10 mouse cellular contexts compared by ENCODE assay signal in the genomic region with DNA sequence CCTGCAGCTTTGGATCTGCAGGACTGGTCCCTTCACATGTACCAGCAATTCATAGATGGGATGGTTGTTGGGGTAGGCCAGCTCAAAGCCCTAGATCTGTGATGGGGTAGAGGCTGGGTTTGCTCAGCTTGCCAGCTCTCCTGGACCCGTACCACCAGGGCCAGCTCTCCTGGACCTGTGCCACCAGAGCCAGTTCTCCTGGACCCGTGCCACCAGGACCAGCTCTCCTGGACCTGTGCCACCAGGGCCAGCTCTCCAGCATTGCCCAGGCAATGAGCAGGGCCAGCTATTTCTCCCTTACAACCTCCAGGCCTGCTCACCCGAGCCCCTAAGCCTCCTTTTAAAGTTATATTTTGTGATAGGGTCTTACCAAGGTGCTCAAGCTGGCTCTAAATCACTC.
DNase-seq lines count a peak whose midpoint lies in the region; ATAC-seq and TF ChIP-seq lines count a peak whose summit lies in the region.
"Had no signal": no experiment of that assay in that cellular context is flagged by ENCODE, and none has a peak within 500 bp of the region (broad histone marks: within the 10 kb centered on the region; RNA-seq: fewer than 3 reads in every experiment).

No protein-coding gene starts in this region.

- 68% methylated on average over 3 of the region's 3 CpGs for WGBS in heart, embryonic 12.5 days
- 55% methylated on average over 3 of the region's 3 CpGs for WGBS in lung, adult 2 months

- H3K27me3 ChIP-seq in heart, embryonic 12.5 days (replicated peaks): no peaks in the 10 kb centered on the region
- H3K27me3 ChIP-seq: CH12.LX had no signal

- H3K9me3 ChIP-seq in heart, embryonic 12.5 days (replicated peaks): no peaks in the 10 kb centered on the region
- H3K9me3 ChIP-seq: heart, embryonic 13.5 days had no signal

- TF ChIP-seq CTCF in lung, adult 2 months (IDR thresholded peaks at IDR 0.05; ENCODE audit: insufficient read depth, low read length): no peak

- H3K4me1 ChIP-seq in heart, embryonic 12.5 days (replicated peaks): no peaks in the 10 kb centered on the region
- H3K4me1 ChIP-seq in lung, adult 2 months (ENCODE audit: control insufficient read depth, insufficient read depth, low read length): no peaks in the 10 kb centered on the region
- H3K4me1 ChIP-seq: heart, embryonic 13.5 days had no signal

- intact Hi-C loops in heart, postnatal 10 days (cut with DNase I): no loop called here

- H3K4me2 ChIP-seq in heart, embryonic 12.5 days: no peak overlapping the region
- H3K4me2 ChIP-seq: heart, embryonic 13.5 days had no signal

- H3K9ac ChIP-seq in heart, embryonic 12.5 days: no peak overlapping the region
- H3K9ac ChIP-seq: heart, embryonic 13.5 days had no signal

- no peaks in the 10 kb centered on the region for H3K36me3 ChIP-seq in heart, embryonic 12.5 days
- H3K36me3 ChIP-seq: heart, embryonic 13.5 days had no signal

- no peak for ATAC-seq in heart, embryonic 12.5 days (ENCODE audit: insufficient number of reproducible peaks, low FRiP score)

- H3K27ac ChIP-seq in heart, embryonic 12.5 days (ENCODE audit: poor library complexity, severe bottlenecking): no peak overlapping the region
- H3K27ac ChIP-seq: heart, embryonic 13.5 days had no signal

- no peak overlapping the region for H3K4me3 ChIP-seq in heart, embryonic 12.5 days
- no peak overlapping the region for H3K4me3 ChIP-seq in lung, adult 2 months (replicated peaks; ENCODE audit: extremely low read depth, low read depth, low read length)
- H3K4me3 ChIP-seq: heart, embryonic 13.5 days had no signal

- TF ChIP-seq POLR2A in lung, adult 2 months (IDR thresholded peaks at IDR 0.05; ENCODE audit: borderline replicate concordance, extremely low read depth, low read depth, low read length): no peak

- peak; percentile 29 to 48 for DNase-seq in heart, postnatal 10 days
- peak; percentile 14 for DNase-seq in right cerebral cortex, adult 18-20 months
- DNase-seq in right cerebral cortex, postnatal 36 days (ENCODE audit: low spot score in 2 of 2): no peak
- peak; percentile 42 for DNase-seq in kidney, postnatal 10 days
- no peak for DNase-seq in lung, adult 2 months
- no peak for DNase-seq in urinary bladder, postnatal 14 days (ENCODE audit: low spot score)
- no peak for DNase-seq in thymus, postnatal 25 days

Comparison
In these comparisons a context has a peak if more than half of its experiments do, and no peak if none do; other contexts are left out.
1. DNase-seq: peak in heart, postnatal 10 days (2 of 2), right cerebral cortex, adult 18-20 months (single experiment) and kidney, postnatal 10 days (single experiment); none in right cerebral cortex, postnatal 36 days (0 of 2), lung, adult 2 months (single experiment), urinary bladder, postnatal 14 days (single experiment) and thymus, postnatal 25 days (single experiment).